Mouse (Mus musculus) G1E (cell line): ENCODE data around the gene Plk4.
"Not testable (repeated sequence)": the region's sequence is repeated elsewhere in the genome, so short reads cannot be mapped to it uniquely, and the experiment has no call there.

Source experiments
- CTCF ChIP-seq: IDR thresholded peaks from 2 replicates; pipeline ENCODE4 v1.5.1; 2012; ENCODE audit warnings: low read depth, low read length, inconsistent platforms, mixed read lengths
- TAL1 ChIP-seq: conservative IDR thresholded peaks from 2 replicates; pipeline ENCODE4 v1.6.1; 2012; ENCODE audit warnings: low read depth, low read length, inconsistent platforms, mixed read lengths

- not testable (repeated sequence) for TF ChIP-seq CTCF, TAL1
Measured at GRCm38 (mm10) chr3:40847936-40848335, 48.1 kb downstream of the Plk4 start.
